Mouse (Mus musculus) hindbrain, embryonic 13.5 days (tissue): ENCODE results near the gene Ddit4l. TPM values are rescaled to one million over a fixed set of nuclear protein-coding genes. Genes with fewer than 3 reads are reported as not detected.
"Not testable (repeated sequence)": the region's sequence is repeated elsewhere in the genome, so short reads cannot be mapped to it uniquely, and the experiment has no call there.

Source experiments
- ATAC-seq: fragments of 200-750 bp; cut with Nextera tagmentation; 2 replicates; pipeline ENCODE4 v1.8.0; 2017; ENCODE audit warnings: moderate TSS enrichment; ENCODE audit not compliant: low FRiP score
- H3K27ac ChIP-seq: fragments of 300-500 bp; sonication (generic); 2 replicates; pipeline ENCODE4 v1.5.1; 2015; ENCODE audit warnings: inconsistent platforms, mild to moderate bottlenecking, moderate library complexity
- H3K27me3 ChIP-seq: fragments of 300-500 bp; sonication (generic); 2 replicates; pipeline ENCODE4 v1.6.1; 2015; ENCODE audit warnings: mild to moderate bottlenecking, inconsistent platforms
- H3K36me3 ChIP-seq: fragments of 300-500 bp; sonication (generic); 2 replicates; pipeline ENCODE4 v1.6.1; 2015; ENCODE audit warnings: mild to moderate bottlenecking, inconsistent platforms
- H3K4me1 ChIP-seq: fragments of 300-500 bp; sonication (generic); replicated peaks from 2 replicates; pipeline ENCODE4 v1.6.1; 2015; ENCODE audit warnings: inconsistent platforms
- H3K4me2 ChIP-seq: fragments of 300-500 bp; sonication (generic); 2 replicates; pipeline ENCODE4 v1.6.1; 2015; ENCODE audit warnings: inconsistent platforms, mild to moderate bottlenecking, moderate library complexity
- H3K4me3 ChIP-seq: fragments of 300-500 bp; sonication (generic); 2 replicates; pipeline ENCODE4 v1.5.1; 2015; ENCODE audit warnings: mild to moderate bottlenecking, inconsistent platforms
- H3K9ac ChIP-seq: fragments of 300-500 bp; sonication (generic); 2 replicates; pipeline ENCODE4 v1.6.1; 2015; ENCODE audit warnings: mild to moderate bottlenecking, inconsistent platforms
- H3K9me3 ChIP-seq: fragments of 300-500 bp; sonication (generic); 2 replicates; pipeline ENCODE4 v1.6.1; 2016; ENCODE audit warnings: inconsistent platforms
- WGBS: fragments of 180-500 bp; shearing (Covaris S2); methylation state at CpG from one replicate; pipeline ENCODE4 v1.1.7; 2015; 5-methylcytosine and 5-hydroxymethylcytosine counted together
- polyA plus RNA-seq: library from polyadenylated mRNA; unstranded; fragments of >200 nt; fragmentation: Nextera tagmentation; extraction: Ambion mirVana; gene quantifications from 2 replicates; pipeline ENCODE4 v1.2.1, GENCODE M21; 2015

The Ddit4l gene
- polyA plus RNA-seq, 1 experiment from 2014 or later, result 12.5 TPM

DNA sequence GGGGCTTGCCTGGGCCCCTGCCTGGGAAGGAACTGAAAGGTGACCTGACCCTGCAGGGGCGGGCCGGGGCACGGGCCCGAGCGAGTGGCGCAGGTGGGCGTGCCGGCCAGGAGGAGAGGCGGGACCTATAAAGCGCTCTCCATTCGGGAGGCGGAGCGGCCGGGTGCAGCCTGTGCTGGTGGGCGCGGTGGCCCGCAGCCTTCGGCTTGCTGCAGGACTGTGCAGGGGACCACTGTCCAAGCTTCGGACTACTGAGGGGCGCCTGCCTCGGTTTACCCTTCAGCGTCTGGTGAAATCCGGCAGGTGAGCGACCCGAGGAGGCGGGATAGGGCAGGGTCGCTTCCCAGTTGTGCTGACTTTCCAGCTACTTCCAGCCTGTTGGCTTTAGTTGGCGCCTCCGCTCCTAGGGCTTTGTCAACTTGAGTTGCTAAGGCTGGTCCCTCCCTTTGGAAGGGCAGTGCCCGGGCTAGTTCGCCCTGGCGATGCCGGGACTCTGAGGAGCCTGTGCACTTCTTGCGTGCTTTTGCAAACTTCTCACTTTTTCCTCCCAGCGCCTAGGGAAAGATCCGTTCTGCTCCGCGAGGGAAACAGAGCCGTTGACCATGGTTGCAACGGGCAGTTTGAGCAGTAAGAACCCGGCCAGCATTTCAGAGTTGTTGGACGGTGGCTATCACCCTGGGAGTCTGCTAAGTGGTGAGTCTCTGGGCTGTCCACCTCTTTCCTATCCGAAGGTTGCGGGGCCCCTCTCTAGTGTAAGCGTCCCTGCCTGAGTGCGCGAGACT is 2.4 kb downstream of the Ddit4l start:
- Histone ChIP-seq H3K27me3 (peaks cover 31% of the 10 kb centered on the region), H3K9ac (peak overlapping the region; percentile 65), H3K27ac (no peak overlapping the region), H3K4me1 (peaks cover 15% of the 10 kb centered on the region), H3K36me3 (no peaks in the 10 kb centered on the region), H3K4me2 (peak overlapping the region; percentile 92), H3K4me3 (peak overlapping the region; percentile 51), H3K9me3 (no peaks in the 10 kb centered on the region)
- 2% methylated on average over 47 of the region's 47 CpGs for WGBS
- ATAC-seq, result peak; percentile 93

DNA sequence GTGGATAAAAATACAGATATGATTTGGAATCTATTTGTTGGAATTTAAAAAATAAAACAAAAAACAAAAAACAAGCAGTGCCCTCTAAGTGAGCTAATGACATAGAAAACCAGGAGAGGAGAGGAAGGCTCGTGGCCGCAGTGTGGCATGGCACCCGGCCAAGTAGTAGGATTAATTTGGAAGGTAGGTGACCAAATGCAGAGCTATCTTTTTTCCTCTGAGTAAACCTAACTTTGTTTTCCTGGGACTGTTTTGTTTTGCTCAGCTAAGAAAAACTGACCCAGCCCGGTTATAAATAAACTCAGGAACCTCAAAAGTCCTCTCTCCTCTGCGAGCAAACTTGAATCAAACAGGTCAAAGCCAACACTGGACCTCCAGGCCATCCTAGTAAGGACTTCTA is 3.6 kb downstream of the Ddit4l start:
- H3K9ac ChIP-seq, result no peak overlapping the region
- no peaks in the 10 kb centered on the region for H3K36me3 ChIP-seq
- no peak overlapping the region for H3K4me3 ChIP-seq
- WGBS, result 82% methylated on average over 5 of the region's 5 CpGs
- H3K27ac ChIP-seq, result no peak overlapping the region
- H3K9me3 ChIP-seq, result no peaks in the 10 kb centered on the region
- peaks cover 15% of the 10 kb centered on the region for H3K4me1 ChIP-seq
- ATAC-seq, result no peak
- H3K4me2 ChIP-seq, result no peak overlapping the region
- peaks cover 31% of the 10 kb centered on the region for H3K27me3 ChIP-seq

DNA sequence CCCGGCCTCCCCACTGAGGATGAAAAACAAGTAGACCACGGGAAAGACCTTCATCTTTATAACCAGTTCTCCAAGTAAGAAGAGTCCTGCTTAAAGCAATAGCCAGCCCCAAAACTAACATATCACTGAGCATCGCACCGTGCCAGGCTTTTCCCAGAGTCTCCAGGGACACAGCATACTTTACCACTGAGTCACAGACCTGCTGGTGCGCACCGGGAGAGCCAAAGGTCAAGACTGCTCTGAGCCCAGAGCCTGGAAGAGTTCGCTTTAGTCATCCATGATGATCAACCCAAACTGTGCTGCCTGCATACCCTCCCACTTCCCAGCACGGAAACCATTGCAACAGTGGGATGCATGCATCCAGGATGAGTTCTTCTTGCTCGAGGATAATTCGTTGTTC is 12.3 kb downstream of the Ddit4l start:
- Histone ChIP-seq H3K27ac (no peak overlapping the region), H3K9ac (no peak overlapping the region), H3K27me3 (no peaks in the 10 kb centered on the region)

DNA sequence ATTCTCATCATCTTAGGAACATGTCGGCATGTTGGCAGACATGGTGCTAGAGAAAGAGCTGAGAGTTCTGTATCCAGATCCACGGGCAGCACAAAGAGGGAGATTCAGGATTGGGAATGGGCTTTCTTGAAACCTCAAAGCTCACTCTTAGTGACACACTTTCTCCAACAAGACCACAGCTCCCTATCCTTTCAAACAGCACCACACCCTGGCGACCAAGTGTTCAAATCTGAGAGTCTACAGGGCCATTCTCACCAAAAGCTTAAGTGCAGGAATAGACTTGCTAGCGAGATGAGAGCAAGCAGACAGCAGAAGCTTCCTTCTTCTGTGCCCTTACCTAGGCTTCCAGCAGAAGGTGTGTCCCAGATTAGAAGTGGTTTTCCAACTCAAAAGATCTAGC is 15.2 kb downstream of the Ddit4l start:
- Histone ChIP-seq H3K4me3 (no peak overlapping the region), H3K4me2 (no peak overlapping the region), H3K36me3 (no peaks in the 10 kb centered on the region), H3K4me1 (no peaks in the 10 kb centered on the region), H3K27me3 (no peaks in the 10 kb centered on the region), H3K27ac (no peak overlapping the region), H3K9me3 (no peaks in the 10 kb centered on the region), H3K9ac (no peak overlapping the region)
- ATAC-seq, result no peak
- 90% methylated on average over 4 of the region's 4 CpGs for WGBS

More for the DNA sequence above, 12.3 kb downstream of the Ddit4l start:
- no peak for ATAC-seq
- Histone ChIP-seq H3K4me2 (no peak overlapping the region), H3K4me1 (no peaks in the 10 kb centered on the region), H3K4me3 (no peak overlapping the region), H3K36me3 (no peaks in the 10 kb centered on the region), H3K9me3 (no peaks in the 10 kb centered on the region)
- 83% methylated on average over 10 of the region's 10 CpGs for WGBS

DNA sequence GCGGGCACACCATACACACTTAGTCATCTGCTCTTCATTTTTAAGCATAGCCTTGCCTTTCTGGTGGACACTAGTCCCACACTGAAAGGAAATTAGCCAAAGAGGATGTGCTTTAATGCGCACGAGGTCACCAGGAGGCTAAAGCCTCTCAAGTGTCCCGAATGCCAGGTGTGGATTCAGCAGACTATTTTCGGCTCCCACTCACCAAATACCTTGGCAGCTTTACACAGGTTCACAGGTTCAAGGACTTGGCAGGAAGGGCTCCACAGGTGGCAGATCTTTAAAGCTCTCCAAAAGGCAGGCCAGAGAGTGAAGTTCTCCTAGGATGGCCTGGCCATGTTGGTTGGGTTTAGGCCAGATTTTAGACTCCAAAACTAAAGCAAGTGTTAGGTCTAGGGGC is 19.8 kb downstream of the Ddit4l start:
- Histone ChIP-seq H3K9me3 (no peaks in the 10 kb centered on the region), H3K9ac (no peak overlapping the region), H3K4me1 (peaks cover 6% of the 10 kb centered on the region), H3K4me2 (no peak overlapping the region), H3K4me3 (no peak overlapping the region), H3K27ac (no peak overlapping the region), H3K36me3 (no peaks in the 10 kb centered on the region), H3K27me3 (no peaks in the 10 kb centered on the region)
- 95% methylated on average over 5 of the region's 5 CpGs for WGBS
- no peak for ATAC-seq

DNA sequence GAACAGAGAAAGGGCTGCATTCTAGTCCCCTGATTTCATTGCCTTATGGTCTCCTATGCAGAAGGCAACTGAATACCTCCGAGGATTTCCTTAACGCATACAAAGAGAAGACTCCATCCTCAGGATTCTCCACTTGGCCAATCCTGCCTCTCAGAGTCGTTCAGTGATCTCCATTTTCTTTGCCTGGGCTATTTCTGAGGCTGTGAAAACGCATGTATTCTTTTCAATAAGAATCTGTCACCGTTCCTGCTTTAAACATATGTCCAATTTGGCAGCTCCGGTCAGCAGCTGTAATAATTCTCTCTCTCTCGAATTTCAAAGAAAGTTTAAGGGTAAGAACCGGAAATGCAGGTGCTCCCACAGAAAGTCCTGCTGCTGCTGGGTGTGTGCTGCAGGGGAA is 20.7 kb downstream of the Ddit4l start:
- no peaks in the 10 kb centered on the region for H3K9me3 ChIP-seq
- no peak overlapping the region for H3K4me3 ChIP-seq
- no peak for ATAC-seq
- 46% methylated on average over 8 of the region's 8 CpGs for WGBS
- no peaks in the 10 kb centered on the region for H3K36me3 ChIP-seq
- no peaks in the 10 kb centered on the region for H3K27me3 ChIP-seq
- H3K4me1 ChIP-seq, result peaks cover 6% of the 10 kb centered on the region
- no peak overlapping the region for H3K9ac ChIP-seq
- H3K27ac ChIP-seq, result no peak overlapping the region
- H3K4me2 ChIP-seq, result no peak overlapping the region

DNA sequence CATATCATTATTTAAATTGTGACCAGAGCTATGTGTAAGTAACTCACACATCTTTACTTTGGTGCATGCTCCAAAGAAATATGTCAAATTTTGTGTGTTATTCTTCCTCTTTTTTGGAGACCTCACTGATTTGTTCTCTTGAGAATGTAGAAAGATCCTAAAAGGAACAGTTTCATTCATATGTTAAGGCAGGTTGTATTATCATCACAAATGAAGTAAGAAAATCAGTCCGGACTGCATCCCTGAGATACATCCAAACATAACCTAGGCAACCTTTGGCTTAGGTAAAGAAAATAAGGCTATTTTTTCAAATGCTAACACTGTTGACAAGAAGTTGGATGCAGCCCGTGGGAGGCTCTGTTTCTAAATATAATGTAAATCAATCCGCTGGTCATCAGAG is 21.2 kb downstream of the Ddit4l start:
- 50% methylated on average over 3 of the region's 3 CpGs for WGBS
- ATAC-seq, result no peak
- no peaks in the 10 kb centered on the region for H3K36me3 ChIP-seq
- H3K9ac ChIP-seq, result no peak overlapping the region
- no peaks in the 10 kb centered on the region for H3K9me3 ChIP-seq
- no peak overlapping the region for H3K4me2 ChIP-seq
- H3K27me3 ChIP-seq, result no peaks in the 10 kb centered on the region
- H3K4me3 ChIP-seq, result no peak overlapping the region
- peaks cover 6% of the 10 kb centered on the region for H3K4me1 ChIP-seq
- H3K27ac ChIP-seq, result no peak overlapping the region

DNA sequence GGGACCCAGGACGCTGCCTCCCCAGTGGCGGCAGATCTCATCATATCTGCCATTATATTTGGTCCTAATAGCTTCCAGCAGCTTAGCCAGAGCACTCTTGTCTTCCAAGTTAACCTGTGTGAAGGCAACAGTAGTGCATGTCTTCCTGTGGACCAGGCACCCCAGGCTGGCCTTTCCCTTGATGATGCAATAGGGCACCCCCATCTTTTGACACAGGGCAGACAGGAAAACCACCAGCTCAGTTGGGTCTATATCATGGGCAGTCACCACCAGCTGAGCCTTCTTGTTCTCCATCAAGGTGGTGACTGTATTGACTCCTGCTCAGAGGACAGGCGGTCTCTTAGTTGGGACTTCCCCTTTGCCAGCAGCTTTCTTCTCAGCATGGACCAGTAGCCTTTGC is 22.7 kb downstream of the Ddit4l start:
- H3K9me3 ChIP-seq, result no peaks in the 10 kb centered on the region
- WGBS, result 100% methylated on average over 3 of the region's 3 CpGs
- ATAC-seq, result no peak
- H3K4me2 ChIP-seq, result no peak overlapping the region
- no peaks in the 10 kb centered on the region for H3K36me3 ChIP-seq
- H3K27ac ChIP-seq, result no peak overlapping the region
- no peak overlapping the region for H3K4me3 ChIP-seq
- no peak overlapping the region for H3K9ac ChIP-seq
- H3K27me3 ChIP-seq, result no peaks in the 10 kb centered on the region
- peaks cover 6% of the 10 kb centered on the region for H3K4me1 ChIP-seq

DNA sequence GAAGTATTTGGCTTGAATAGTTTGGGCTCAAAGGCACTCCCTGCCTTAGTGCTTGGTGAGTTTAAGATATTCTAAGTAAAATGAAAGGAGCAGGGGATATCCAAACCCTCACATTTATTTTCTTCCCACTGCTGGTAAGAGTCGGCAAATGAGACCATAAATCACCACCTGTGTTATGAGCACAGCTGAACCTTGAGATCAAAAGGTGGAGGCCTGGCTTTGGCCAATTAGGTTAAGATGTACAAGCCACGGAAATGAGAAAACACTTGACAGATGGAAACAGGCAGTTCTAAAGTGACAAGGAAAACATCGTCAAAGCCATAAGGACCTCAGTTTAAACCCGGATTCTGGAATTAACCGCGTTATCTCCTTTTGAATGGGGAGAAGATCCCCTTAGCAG is 23.5 kb downstream of the Ddit4l start:
- ATAC-seq, result no peak
- 74% methylated on average over 6 of the region's 6 CpGs for WGBS
- Histone ChIP-seq H3K27me3 (no peaks in the 10 kb centered on the region), H3K27ac (no peak overlapping the region), H3K4me1 (peaks cover 6% of the 10 kb centered on the region), H3K4me3 (no peak overlapping the region), H3K9me3 (no peaks in the 10 kb centered on the region), H3K9ac (no peak overlapping the region), H3K36me3 (no peaks in the 10 kb centered on the region), H3K4me2 (no peak overlapping the region)

DNA sequence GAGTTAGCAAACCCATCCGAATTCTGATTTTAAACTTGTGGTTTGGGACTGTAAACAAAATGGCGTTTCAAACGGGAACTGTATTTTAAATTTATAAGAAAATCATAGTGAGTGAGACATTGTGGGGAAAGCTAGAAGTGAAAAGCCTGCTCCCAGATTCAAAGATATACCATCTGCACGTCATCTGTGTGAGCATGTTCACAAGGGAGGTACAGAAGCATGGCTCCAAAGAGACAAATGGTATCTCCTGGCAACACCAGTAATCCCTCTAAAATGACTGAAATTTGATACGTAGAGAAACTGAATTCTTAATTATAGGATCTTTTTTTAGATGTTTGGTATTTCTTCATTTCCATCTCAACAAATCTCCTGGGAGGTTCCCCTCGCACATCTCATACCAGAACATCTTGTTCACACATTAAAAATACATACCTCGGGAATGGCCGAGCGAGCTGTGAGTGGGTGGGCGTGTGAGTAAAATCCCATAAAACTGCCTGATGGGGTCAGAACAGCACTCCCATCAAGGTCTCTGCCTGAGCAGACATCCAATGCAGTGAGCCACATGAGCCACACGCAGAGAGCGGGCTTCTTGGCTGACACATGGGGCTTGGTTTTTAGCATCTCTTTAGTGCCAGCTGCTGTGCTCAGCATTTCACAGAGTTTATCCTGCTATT is 26.2 kb downstream of the Ddit4l start:
- no peaks in the 10 kb centered on the region for H3K27me3 ChIP-seq
- no peak overlapping the region for H3K4me3 ChIP-seq
- no peak overlapping the region for H3K27ac ChIP-seq
- WGBS, result 75% methylated on average over 12 of the region's 12 CpGs
- no peaks in the 10 kb centered on the region for H3K9me3 ChIP-seq
- ATAC-seq, result no peak
- no peak overlapping the region for H3K9ac ChIP-seq
- no peak overlapping the region for H3K4me2 ChIP-seq
- H3K4me1 ChIP-seq, result no peaks in the 10 kb centered on the region; the same call in 1 of the 2 replicates
- H3K36me3 ChIP-seq, result no peaks in the 10 kb centered on the region

DNA sequence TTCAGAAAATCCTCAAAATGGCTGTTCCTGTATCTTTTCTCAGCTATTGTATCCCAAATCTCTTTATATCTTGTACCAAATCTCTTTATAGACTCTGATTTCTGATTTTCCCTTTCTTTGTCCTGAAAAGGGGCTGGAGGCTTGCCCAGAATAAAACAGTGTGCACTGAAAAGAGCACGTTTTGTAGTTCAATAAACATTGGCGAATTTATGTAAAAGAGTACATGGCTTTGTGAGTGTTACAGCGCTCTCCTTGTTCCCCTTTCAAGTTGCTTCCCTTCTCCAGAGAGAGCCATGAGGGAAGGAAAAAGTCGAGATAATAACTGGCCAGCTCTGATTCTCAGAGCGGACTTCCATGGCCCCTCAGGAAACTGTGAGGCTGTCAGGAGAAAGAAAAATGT is 27.7 kb downstream of the Ddit4l start:
- Histone ChIP-seq H3K27ac (peak overlapping the region; percentile 12; the same call in 1 of the 2 replicates), H3K4me3 (no peak overlapping the region), H3K27me3 (no peaks in the 10 kb centered on the region), H3K9ac (no peak overlapping the region), H3K36me3 (no peaks in the 10 kb centered on the region), H3K9me3 (no peaks in the 10 kb centered on the region), H3K4me1 (no peaks in the 10 kb centered on the region; the same call in 1 of the 2 replicates), H3K4me2 (no peak overlapping the region)
- ATAC-seq, result no peak
- 47% methylated on average over 5 of the region's 5 CpGs for WGBS

DNA sequence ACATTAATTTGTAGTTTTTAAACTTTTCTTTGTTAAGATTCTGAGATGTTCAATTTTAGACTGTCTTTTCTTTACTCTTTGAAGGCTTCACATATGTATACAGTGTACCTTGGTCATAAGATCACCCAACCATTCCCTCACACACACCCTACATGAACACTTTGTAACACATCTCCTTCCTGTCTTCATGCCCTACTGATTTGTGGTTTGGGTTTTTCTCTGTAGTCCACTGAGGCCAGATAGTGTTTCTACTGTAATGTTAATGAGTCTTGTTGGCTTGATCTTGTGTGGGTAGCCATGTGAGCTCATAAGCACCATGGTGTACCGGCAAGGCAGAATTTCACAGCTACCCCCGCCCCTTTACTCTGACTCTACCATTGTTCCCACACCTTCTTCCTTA is 31.4 kb downstream of the Ddit4l start:
- no peak overlapping the region for H3K4me2 ChIP-seq
- no peak overlapping the region for H3K9ac ChIP-seq
- no peak overlapping the region for H3K27ac ChIP-seq
- WGBS, result 95% methylated on average over 2 of the region's 2 CpGs
- H3K4me3 ChIP-seq, result no peak overlapping the region
- ATAC-seq, result no peak
- H3K27me3 ChIP-seq, result no peaks in the 10 kb centered on the region
- H3K9me3 ChIP-seq, result no peaks in the 10 kb centered on the region
- no peaks in the 10 kb centered on the region for H3K36me3 ChIP-seq
- no peaks in the 10 kb centered on the region; the same call in 1 of the 2 replicates for H3K4me1 ChIP-seq

DNA sequence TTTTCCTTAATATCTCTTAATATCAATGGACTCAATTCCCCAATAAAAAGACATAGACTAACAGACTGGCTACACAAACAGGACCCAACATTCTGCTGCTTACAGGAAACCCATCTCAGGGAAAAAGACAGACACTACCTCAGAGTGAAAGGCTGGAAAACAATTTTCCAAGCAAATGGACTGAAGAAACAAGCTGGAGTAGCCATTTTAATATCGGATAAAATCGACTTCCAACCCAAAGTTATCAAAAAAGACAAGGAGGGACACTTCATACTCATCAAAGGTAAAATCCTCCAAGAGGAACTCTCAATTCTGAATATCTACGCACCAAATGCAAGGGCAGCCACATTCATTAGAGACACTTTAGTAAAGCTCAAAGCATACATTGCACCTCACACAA is 49.8 kb downstream of the Ddit4l start, which contains the start of gene Gm21962:
Gm21962 (plus strand) TSS at position 301 of the 400 bp plus-strand sequence.
- not testable (repeated sequence) for H3K27me3 ChIP-seq, H3K9me3 ChIP-seq, H3K4me3 ChIP-seq, ATAC-seq, H3K27ac ChIP-seq, H3K36me3 ChIP-seq, H3K9ac ChIP-seq, H3K4me1 ChIP-seq, H3K4me2 ChIP-seq
- no CpG with 5 or more reads among the region's 3 CpGs for WGBS
